Mouse (Mus musculus): ENCODE results near the gene Fkbp9. TPM values are rescaled to one million over a fixed set of nuclear protein-coding genes. Genes with fewer than 3 reads are reported as not detected.
A peak's percentile ranks its signal among the peaks of the same experiment; 100 is the strongest.

The Fkbp9 gene
- polyA plus RNA-seq, 1 experiment from 2014 or later = 178 TPM

DNA sequence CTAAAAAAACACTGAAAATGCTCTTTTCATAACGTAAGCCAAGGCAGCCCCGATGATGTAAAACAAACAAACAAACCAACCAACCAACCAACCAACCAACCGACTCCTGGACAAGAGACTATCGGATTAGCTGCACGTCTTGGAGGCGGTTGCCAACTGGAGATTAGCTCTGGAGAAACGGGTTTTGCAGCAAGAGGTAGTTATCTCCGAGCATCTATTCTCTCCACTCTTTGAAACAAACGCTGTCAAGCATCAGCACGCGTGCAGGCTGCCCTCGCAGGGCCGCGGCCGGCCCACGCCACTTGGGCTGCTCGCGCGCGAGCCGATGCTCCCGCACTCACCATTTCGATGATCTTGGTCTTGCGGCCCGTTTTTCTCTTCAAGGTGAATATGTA, 91.5 kb downstream of the Fkbp9 start:
- Histone ChIP-seq H3K4me3 (ENCODE audit: low read depth, low read length) (peak overlapping the region; percentile 75), H3K4me1 (ENCODE audit: insufficient read depth) (no peaks in the 10 kb centered on the region; the same call in 1 of the 2 replicates), H3K27ac (ENCODE audit: low read depth) (peak overlapping the region; percentile 84), H3K27me3 (ENCODE audit: insufficient read depth, low read length) (no peaks in the 10 kb centered on the region), H3K9me3 (ENCODE audit: low read depth, low read length) (no peaks in the 10 kb centered on the region), H3K9ac (peak overlapping the region; percentile 75), H3K36me3 (ENCODE audit: insufficient read depth) (no peaks in the 10 kb centered on the region), H3K4me2 (peak overlapping the region; percentile 75)
- no peak for TF ChIP-seq CTCF (IDR thresholded peaks at IDR 0.05; ENCODE audit: low read depth)
- DNase-seq = peak; percentile 68
- WGBS = under 1% methylated on average over 25 of the region's 25 CpGs
- no peak for ATAC-seq (ENCODE audit: insufficient read depth)

DNA sequence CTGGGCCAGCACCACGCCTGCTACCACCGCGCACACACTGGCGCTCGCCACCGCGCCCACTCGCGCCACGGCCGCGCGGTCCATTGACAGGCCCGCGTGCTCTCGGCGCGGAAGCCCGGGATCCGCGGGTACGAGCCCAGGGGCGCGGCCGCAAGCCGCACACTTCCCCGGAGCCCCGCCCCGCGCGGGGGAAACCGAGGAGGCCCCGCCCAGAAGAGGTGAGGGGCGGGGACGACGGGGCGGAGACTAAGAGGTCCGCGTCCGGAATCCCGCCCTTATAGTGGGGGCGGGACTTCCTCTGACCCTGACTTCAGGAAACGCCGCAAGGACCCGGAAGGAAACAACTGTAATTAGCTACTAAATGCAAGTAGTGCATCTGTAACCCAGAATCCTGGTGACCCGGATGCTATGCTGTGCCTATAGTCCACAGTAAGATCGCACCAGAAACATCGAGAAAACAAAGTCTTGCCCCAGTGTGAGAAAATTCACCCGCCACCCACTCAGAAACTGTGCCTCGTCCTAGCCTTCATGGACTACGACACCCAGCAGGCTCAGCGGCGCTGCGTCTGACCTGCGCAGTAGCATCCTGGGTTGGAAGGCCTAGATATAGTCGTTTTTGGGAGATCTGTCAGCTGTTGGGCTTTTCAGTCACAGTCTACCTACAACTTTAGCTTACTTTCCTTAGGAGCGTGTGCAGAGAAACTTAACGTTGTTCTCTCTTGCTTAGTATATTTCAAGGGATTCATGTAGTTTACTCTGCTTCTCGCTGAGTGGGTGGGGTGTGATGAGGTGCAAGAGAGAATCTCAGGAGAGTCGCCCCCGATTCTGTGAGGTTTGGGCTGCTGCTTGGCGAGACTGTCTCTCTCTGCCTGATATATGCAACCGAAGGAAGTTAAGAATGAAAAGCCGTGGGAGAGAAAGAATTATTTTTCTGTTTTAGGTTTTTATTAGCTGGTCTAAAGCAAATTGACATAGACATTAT, 92.2 kb downstream of the Fkbp9 start, which contains the start of the genes Nt5c3 and Vmn1r4:
Nt5c3 (minus strand) TSS at position 207 of the 982 bp plus-strand sequence.
Vmn1r4 (plus strand) TSS at position 290 of the 982 bp plus-strand sequence.
- Histone ChIP-seq H3K36me3 (ENCODE audit: insufficient read depth) (no peaks in the 10 kb centered on the region), H3K9ac (peak within 1 kb of the TSS; percentile 75), H3K4me1 (ENCODE audit: insufficient read depth) (no peaks in the 10 kb centered on the region; the same call in 1 of the 2 replicates), H3K9me3 (ENCODE audit: low read depth, low read length) (no peaks in the 10 kb centered on the region), H3K27ac (ENCODE audit: low read depth) (peak within 1 kb of the TSS; percentile 84), H3K4me3 (ENCODE audit: low read depth, low read length) (peak within 1 kb of the TSS; percentile 75), H3K27me3 (ENCODE audit: insufficient read depth, low read length) (no peaks in the 10 kb centered on the region), H3K4me2 (peak within 1 kb of the TSS; percentile 75)
- no peak for TF ChIP-seq CTCF (IDR thresholded peaks at IDR 0.05; ENCODE audit: low read depth)
- DNase-seq = peak; percentile 98
- ATAC-seq (ENCODE audit: insufficient read depth) = peak; percentile 96
- 2% methylated on average over 64 of the region's 64 CpGs for WGBS

Other genes with a start within 250 kb of the Fkbp9 start
- 164 and 187 TPM in 2 replicates for gene Lsm5, start 127.3 kb upstream of the Fkbp9 start, polyA plus RNA-seq (2014; fragmentation: Nextera tagmentation; extraction: Ambion mirVana)
- gene Avl9, start 117.2 kb upstream of the Fkbp9 start, polyA plus RNA-seq (2014; fragmentation: Nextera tagmentation; extraction: Ambion mirVana) = 15.5 and 18.2 TPM in 2 replicates
- 33.5 and 33.9 TPM in 2 replicates for gene Kbtbd2, start 34.2 kb upstream of the Fkbp9 start, polyA plus RNA-seq (2014; fragmentation: Nextera tagmentation; extraction: Ambion mirVana)
- 60.7 and 63.3 TPM in 2 replicates for gene Nt5c3, start 91.9 kb downstream of the Fkbp9 start, polyA plus RNA-seq (2014; fragmentation: Nextera tagmentation; extraction: Ambion mirVana)
- 0.12 and 0.20 TPM in 2 replicates for gene Vmn1r4, start 92.0 kb downstream of the Fkbp9 start, polyA plus RNA-seq (2014; fragmentation: Nextera tagmentation; extraction: Ambion mirVana)
- gene Vmn1r5, start 138.2 kb downstream of the Fkbp9 start, polyA plus RNA-seq (2014; fragmentation: Nextera tagmentation; extraction: Ambion mirVana) = not detected in 2 replicates
- gene Vmn1r6, start 165.2 kb downstream of the Fkbp9 start, polyA plus RNA-seq (2014; fragmentation: Nextera tagmentation; extraction: Ambion mirVana) = not detected in 2 replicates
- not detected in 2 replicates for gene Vmn1r7, start 193.3 kb downstream of the Fkbp9 start, polyA plus RNA-seq (2014; fragmentation: Nextera tagmentation; extraction: Ambion mirVana)
- not detected in 2 replicates for gene Vmn1r8, start 200.2 kb downstream of the Fkbp9 start, polyA plus RNA-seq (2014; fragmentation: Nextera tagmentation; extraction: Ambion mirVana)
- gene Vmn1r9, start 234.7 kb downstream of the Fkbp9 start, polyA plus RNA-seq (2014; fragmentation: Nextera tagmentation; extraction: Ambion mirVana) = not detected in 2 replicates